Comparison of ENCODE assay signal across 13 mouse cellular contexts in genomic region chr4:63537602-63538001, GRCm38 (mm10).
"Had no signal": no experiment of that assay in that cellular context is flagged by ENCODE, and none has a peak within 500 bp of the region (broad histone marks: within the 10 kb centered on the region; RNA-seq: fewer than 3 reads in every experiment).

No protein-coding gene starts in this region.

- H3K36me3 ChIP-seq: liver, embryonic 15.5 days had no signal

- ATAC-seq: lung, postnatal 0 days had no signal

- DNase-seq: kidney, adult 9 months; kidney, postnatal 36 days; left cerebral cortex, postnatal 4 days; lung, adult 2 months; lung, postnatal 36 days; right cerebral cortex, adult 18-20 months; right cerebral cortex, postnatal 25 days; thymus, postnatal 4 days had no signal

- H3K27me3 ChIP-seq: liver, embryonic 15.5 days had no signal

- H3K4me2 ChIP-seq: liver, embryonic 11.5 days; liver, embryonic 15.5 days had no signal

- H3K9me3 ChIP-seq: liver, embryonic 15.5 days had no signal

- H3K4me1 ChIP-seq: liver, embryonic 15.5 days had no signal

- H3K4me3 ChIP-seq: liver, embryonic 15.5 days had no signal

- H3K9ac ChIP-seq: liver, embryonic 15.5 days had no signal

- H3K27ac ChIP-seq: kidney, postnatal 0 days; liver, embryonic 15.5 days; stomach, postnatal 0 days had no signal
